Mouse (Mus musculus) forebrain, embryonic 16.5 days (tissue): ENCODE measurements at regions not wholly inside any gene's neighbourhood (a gene's known extent, or its start where the extent isn't known, plus 50 kb on each side); places are given as distances from the start of the nearest gene placed in this dataset.

Experiments used
- ATAC-seq: fragments of 200-750 bp; cut with Nextera tagmentation; 2 replicates; pipeline ENCODE4 v1.8.0; 2017; ENCODE audit warnings: mild to moderate bottlenecking, moderate library complexity
- H3K27ac ChIP-seq: fragments of 300-500 bp; sonication (generic); 2 replicates; pipeline ENCODE4 v1.5.1; 2014; ENCODE audit warnings: low read length, control low read depth
- H3K27me3 ChIP-seq: fragments of 300-500 bp; sonication (generic); replicated peaks from 2 replicates; pipeline ENCODE4 v1.6.1; 2014; ENCODE audit warnings: low read length; ENCODE audit not compliant: control insufficient read depth, insufficient read depth
- H3K36me3 ChIP-seq: fragments of 300-500 bp; sonication (generic); 2 replicates; pipeline ENCODE4 v1.6.1; 2014; ENCODE audit not compliant: control insufficient read depth, insufficient read depth
- H3K4me1 ChIP-seq: fragments of 300-500 bp; sonication (generic); replicated peaks from 2 replicates; pipeline ENCODE4 v1.6.1; 2014; ENCODE audit warnings: low read length; ENCODE audit not compliant: control insufficient read depth, insufficient read depth
- H3K4me2 ChIP-seq: fragments of 300-500 bp; sonication (generic); 2 replicates; pipeline ENCODE4 v1.6.1; 2014; ENCODE audit warnings: mild to moderate bottlenecking, low read length, control low read depth
- H3K4me3 ChIP-seq: fragments of 300-500 bp; sonication (generic); replicated peaks from 2 replicates; pipeline ENCODE4 v1.5.1; 2014; ENCODE audit warnings: mild to moderate bottlenecking, low read length, control low read depth
- H3K9ac ChIP-seq: fragments of 300-500 bp; sonication (generic); replicated peaks from 2 replicates; pipeline ENCODE4 v1.6.1; 2014; ENCODE audit warnings: low read depth, low read length, control low read depth
- H3K9me3 ChIP-seq: fragments of 300-500 bp; sonication (generic); 2 replicates; pipeline ENCODE4 v1.6.1; 2016; ENCODE audit warnings: low read length; ENCODE audit not compliant: control insufficient read depth
- WGBS: fragments of 180-500 bp; shearing (Covaris S2); extraction: QIAGEN DNeasy Blood & Tissue Kit; methylation state at CpG from one replicate; pipeline ENCODE4 v1.1.7; 2014; 5-methylcytosine and 5-hydroxymethylcytosine counted together

DNA sequence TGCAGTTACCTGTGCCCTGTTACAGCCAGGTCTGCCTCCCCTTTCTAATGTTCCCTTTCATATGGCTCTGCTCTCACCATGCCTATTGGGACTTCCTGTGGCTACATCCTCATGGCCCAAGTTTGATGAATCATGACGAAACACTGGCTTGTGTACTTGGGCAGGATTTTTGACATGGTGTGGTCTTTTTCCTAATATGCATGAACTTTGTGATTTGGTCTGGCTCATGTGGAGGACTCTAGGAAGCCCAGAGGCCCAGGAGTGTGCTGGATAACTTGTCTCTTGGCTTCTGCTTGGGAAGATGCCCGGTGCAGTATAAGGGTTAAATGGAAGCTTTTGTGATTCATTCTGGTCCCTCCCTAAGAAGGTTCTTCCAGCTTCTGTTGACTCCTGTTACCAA is 184.0 kb upstream of the Bcl6 start:
- H3K4me2 ChIP-seq = no peak overlapping the region
- no peak overlapping the region for H3K4me3 ChIP-seq
- 96% methylated on average over 2 of the region's 2 CpGs for WGBS
- no peak overlapping the region for H3K9ac ChIP-seq
- H3K36me3 ChIP-seq = no peaks in the 10 kb centered on the region
- no peaks in the 10 kb centered on the region for H3K27me3 ChIP-seq
- ATAC-seq = no peak
- H3K4me1 ChIP-seq = no peaks in the 10 kb centered on the region
- H3K27ac ChIP-seq = no peak overlapping the region
- H3K9me3 ChIP-seq = no peaks in the 10 kb centered on the region

DNA sequence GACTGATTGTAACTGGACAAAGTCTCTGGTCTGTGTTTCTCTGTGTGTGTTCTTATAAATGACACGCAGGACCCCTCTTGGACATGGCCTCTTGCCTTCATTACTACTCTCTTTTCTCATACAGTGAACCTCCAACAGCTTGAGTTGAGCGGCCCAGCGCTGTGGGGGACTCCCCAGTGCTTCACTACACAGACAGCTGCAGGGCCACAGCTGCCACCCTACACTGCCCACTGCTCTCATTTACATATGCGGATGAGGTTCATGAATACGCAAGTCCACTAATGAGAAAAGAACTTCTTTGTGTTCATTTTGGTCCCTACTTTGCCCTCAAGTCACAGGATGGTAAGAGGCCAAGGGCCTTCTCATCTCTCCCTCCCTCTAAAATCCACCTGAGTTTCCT is 183.4 kb upstream of the Bcl6 start:
- Histone ChIP-seq H3K36me3 (no peaks in the 10 kb centered on the region), H3K27ac (no peak overlapping the region), H3K9me3 (no peaks in the 10 kb centered on the region), H3K27me3 (no peaks in the 10 kb centered on the region), H3K9ac (no peak overlapping the region), H3K4me3 (no peak overlapping the region), H3K4me1 (no peaks in the 10 kb centered on the region), H3K4me2 (no peak overlapping the region)
- 49% methylated on average over 5 of the region's 5 CpGs for WGBS
- peak; percentile 68 for ATAC-seq

DNA sequence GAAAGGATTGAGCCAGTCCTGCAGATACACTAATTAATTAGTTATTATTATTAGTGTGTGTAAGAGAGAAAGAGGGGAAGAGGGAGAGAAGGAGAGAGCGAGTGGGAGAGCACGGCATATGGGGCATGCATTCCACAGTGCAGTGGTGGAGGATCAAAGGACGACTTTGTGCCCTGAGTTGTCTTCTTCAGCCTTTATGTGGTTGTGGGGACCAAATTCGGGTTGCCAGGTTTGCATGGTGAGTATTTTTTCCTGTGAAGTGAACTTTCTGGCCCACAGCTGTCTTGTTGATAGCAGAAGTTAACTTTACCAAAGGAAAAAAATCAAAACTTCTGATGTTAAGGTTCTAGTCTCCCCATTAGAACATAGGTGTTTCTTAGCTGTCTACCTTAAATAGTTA is 182.5 kb upstream of the Bcl6 start:
- Histone ChIP-seq H3K9ac (no peak overlapping the region), H3K4me2 (no peak overlapping the region), H3K27ac (no peak overlapping the region), H3K4me1 (no peaks in the 10 kb centered on the region), H3K36me3 (no peaks in the 10 kb centered on the region), H3K9me3 (no peaks in the 10 kb centered on the region), H3K27me3 (no peaks in the 10 kb centered on the region), H3K4me3 (no peak overlapping the region)
- no peak for ATAC-seq
- WGBS = 82% methylated on average over 4 of the region's 4 CpGs

DNA sequence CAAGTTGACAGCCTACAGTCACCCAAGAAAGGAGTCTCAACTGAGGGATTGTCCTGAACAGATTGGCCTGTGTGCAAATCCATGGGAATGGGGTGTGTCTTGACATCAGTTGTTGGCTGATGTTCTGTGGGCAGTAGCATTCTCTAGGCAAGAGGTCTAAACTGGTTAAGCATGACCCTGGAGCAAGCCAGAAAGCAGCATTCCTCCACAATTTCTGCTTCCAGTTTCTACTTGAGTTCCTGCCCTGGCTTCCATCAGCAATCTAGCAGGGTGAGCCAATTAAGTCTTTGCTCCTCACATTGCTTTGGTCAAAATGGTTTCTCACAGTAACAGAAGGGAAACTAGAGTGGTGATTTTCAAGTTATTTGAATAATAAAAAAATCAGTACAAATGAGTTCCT is 177.8 kb upstream of the Bcl6 start:
- no peak for ATAC-seq
- Histone ChIP-seq H3K36me3 (no peaks in the 10 kb centered on the region), H3K27me3 (no peaks in the 10 kb centered on the region), H3K4me3 (no peak overlapping the region), H3K9me3 (no peaks in the 10 kb centered on the region), H3K27ac (no peak overlapping the region), H3K4me2 (no peak overlapping the region), H3K9ac (no peak overlapping the region), H3K4me1 (no peaks in the 10 kb centered on the region)

DNA sequence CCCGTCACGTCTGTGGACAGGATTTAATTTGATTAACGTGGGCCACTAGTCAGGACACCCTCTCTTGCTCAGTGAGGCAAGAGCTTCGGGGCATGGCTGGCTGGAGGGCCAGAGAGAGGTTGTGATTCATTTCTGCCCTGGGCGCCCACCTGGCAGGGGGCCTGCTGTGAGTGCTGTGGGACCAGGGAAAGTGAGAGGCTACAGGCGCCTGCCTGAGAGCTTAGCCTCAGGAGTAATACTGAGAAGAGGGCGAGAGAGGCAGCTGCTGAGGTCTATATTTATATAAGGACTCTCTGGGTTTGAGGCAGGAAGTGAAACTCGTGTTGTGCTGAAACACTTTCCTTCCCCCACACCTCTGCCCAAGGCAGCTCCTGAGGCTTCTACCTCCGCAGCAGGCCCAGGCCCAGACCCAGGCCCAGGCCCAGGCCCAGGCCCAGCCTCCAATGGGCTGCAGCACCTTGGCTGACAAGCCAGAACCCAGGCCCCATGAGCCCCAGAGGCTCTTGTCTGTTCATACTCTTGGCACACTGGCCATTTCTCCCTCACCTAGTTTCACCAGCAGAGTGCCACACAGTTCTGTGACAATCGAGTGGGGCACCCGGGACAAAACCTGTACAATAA is 176.9 kb upstream of the Bcl6 start:
- Histone ChIP-seq H3K4me3 (no peak overlapping the region), H3K9me3 (no peaks in the 10 kb centered on the region), H3K27me3 (no peaks in the 10 kb centered on the region), H3K4me1 (no peaks in the 10 kb centered on the region), H3K36me3 (no peaks in the 10 kb centered on the region), H3K27ac (no peak overlapping the region), H3K9ac (no peak overlapping the region), H3K4me2 (no peak overlapping the region)
- WGBS = 74% methylated on average over 11 of the region's 11 CpGs
- ATAC-seq = no peak

GRCm38 (mm10) chr16:24160705-24161285 is 172.1 kb upstream of the Bcl6 start:
- Histone ChIP-seq H3K9ac (no peak overlapping the region), H3K36me3 (no peaks in the 10 kb centered on the region), H3K4me3 (no peak overlapping the region), H3K27me3 (no peaks in the 10 kb centered on the region), H3K9me3 (no peaks in the 10 kb centered on the region), H3K4me2 (no peak overlapping the region), H3K4me1 (no peaks in the 10 kb centered on the region), H3K27ac (no peak overlapping the region)
- ATAC-seq = no peak
- WGBS = 86% methylated on average over 5 of the region's 5 CpGs

- no peaks in the 10 kb centered on the region for H3K27me3 ChIP-seq
- H3K27ac ChIP-seq = no peak overlapping the region
- H3K4me2 ChIP-seq = no peak overlapping the region
- H3K4me3 ChIP-seq = no peak overlapping the region
- H3K36me3 ChIP-seq = no peaks in the 10 kb centered on the region
- no peaks in the 10 kb centered on the region for H3K4me1 ChIP-seq
- no peak for ATAC-seq
- H3K9me3 ChIP-seq = no peaks in the 10 kb centered on the region
- no peak overlapping the region for H3K9ac ChIP-seq
- WGBS = 95% methylated on average over 2 of the region's 2 CpGs
Measured at GRCm38 (mm10) chr16:24159336-24159735, 170.7 kb upstream of the Bcl6 start.

DNA sequence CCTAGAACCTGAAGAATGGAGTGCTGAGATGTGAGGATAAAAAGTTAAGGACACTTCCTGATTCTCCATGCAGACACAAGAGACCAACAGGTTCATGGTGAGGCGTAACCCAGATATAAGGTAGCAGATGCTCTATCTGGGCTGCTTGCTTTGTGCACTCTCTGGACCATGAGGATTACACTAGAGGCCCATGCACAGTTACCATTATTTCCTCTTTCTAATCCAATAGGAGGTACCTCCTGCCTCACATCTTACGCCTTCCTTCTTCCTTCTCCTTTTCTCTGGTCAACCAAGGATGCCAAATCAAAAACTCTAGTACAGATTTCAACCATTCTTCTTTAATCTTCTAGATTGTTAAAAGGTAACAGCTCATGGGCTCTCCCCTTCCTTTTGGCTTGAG is 169.1 kb upstream of the Bcl6 start:
- H3K9ac ChIP-seq = no peak overlapping the region
- no peaks in the 10 kb centered on the region for H3K4me1 ChIP-seq
- no peaks in the 10 kb centered on the region for H3K27me3 ChIP-seq
- no peak overlapping the region for H3K27ac ChIP-seq
- 100% methylated on average over 2 of the region's 2 CpGs for WGBS
- H3K4me3 ChIP-seq = no peak overlapping the region
- H3K36me3 ChIP-seq = no peaks in the 10 kb centered on the region
- H3K9me3 ChIP-seq = no peaks in the 10 kb centered on the region
- no peak overlapping the region for H3K4me2 ChIP-seq
- ATAC-seq = no peak

DNA sequence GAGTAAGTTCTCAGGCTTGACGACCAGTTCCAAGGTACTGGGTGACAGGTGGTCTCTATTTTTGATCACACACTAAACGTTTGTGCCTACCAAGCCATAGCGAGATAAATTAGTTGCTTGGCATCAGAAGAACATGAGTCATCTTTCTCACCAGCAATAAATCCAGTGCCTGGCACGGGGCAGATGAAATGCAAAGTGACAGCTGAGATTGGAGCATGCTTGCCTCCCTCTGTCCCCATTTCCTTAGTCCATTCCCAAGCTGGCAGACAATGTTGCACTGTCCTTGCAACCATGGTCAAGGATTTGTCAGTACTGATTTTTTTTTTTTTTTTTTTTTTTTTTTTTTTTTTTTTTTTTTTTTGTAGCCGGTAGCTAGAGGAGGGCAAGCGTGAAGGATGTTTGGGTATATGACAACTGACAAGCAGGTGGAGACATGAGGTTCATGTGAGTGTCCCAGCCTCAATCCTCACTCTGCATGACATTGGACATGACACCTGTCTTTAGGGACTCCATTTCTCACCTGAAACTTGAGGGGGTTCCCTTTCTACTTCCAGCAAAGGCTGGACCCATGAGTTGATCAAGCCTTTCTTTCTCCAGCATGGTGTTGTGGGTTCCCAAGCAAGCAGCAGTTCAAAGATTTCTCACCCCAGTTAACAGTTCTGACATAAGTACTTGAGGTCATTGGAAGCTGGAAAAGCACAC is 168.2 kb upstream of the Bcl6 start:
- Histone ChIP-seq H3K27me3 (no peaks in the 10 kb centered on the region), H3K36me3 (no peaks in the 10 kb centered on the region), H3K4me1 (no peaks in the 10 kb centered on the region), H3K4me2 (no peak overlapping the region), H3K9ac (no peak overlapping the region), H3K27ac (no peak overlapping the region), H3K9me3 (no peaks in the 10 kb centered on the region), H3K4me3 (no peak overlapping the region)
- WGBS = 73% methylated on average over 6 of the region's 6 CpGs
- no peak for ATAC-seq
